Mouse (Mus musculus) lung, postnatal 10 days (tissue): ENCODE measurements around the gene Bcar3.

Experiments
- DNase-seq: peaks from one replicate; pipeline ENCODE4 v3.0.0; 2021

Bcar3 gene

GRCm38 (mm10) chr3:122486193-122486592 lies 192.3 kb downstream of the Bcar3 start:
- DNase-seq, result no peak

DNA sequence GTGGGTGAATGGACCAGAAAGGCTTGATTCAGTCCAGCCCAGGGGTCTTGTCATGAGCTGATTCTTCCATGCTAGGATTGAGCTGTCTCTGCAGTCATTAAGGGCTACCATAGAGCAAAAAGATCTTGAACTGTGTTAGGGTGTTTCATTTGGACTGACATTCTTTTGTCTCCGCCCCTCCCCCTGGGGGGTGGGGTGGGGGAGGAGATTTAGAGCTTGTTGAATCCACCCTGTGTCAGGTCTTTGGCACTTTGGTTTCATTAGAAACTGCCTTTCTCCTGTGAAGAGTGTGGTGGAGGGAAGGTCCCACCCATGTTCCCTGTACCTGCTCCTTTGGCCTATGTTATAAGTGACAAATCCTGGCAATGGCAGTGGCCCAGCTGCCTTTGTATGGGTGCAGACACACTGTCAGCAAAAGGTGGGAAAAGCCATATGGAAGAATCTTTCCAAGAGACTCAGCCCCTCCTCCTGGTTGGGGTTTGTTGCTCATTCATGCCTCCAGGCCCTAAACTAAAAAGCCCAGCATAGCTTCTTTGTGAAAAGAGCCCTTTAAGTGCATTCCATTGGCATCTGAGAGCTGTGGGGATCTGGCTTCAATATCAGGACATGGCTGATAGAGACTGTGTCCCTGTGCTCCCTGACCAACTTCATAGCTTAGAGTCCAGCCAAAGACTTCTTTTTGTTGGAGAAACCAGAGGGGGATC lies 194.3 kb downstream of the Bcar3 start:
- DNase-seq, result no peak

DNA sequence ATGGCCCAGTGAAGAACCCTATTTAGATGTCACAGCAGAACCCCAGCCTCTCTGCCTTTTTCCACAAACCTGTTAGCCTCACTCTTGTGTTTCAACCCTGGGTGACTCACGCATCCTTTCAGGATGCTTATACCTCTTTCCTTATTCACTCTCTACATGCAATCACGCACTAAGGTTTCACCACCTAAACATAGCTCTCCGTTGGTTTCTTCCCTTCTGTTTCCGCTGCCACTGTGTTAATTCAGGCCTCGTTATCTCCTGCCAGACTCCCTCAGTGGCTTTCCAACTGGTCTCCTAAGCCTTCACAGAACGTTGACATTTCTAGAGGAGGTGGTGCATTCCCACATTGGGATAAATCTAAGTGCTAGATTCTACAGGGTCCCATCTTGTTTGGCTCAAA lies 196.6 kb downstream of the Bcar3 start:
- no peak for DNase-seq

DNA sequence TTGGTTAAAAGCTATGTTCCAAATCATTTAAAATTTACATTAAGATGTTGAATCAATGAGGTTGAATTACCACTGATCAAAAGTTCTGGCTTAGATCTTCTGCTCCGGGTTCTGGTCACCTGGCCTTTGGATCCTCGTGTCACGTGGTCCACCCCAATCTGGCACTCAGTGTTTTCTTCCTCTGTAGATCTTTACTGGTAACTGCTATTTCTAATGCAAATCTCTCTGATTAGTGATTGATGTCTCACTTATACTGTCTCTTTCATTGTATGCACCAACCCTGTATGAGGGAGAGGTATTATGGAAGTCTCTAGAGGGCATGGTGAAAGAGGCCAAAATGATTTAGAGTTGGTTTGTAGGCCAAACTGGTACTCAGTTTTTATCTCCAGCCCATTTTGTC lies 198.1 kb downstream of the Bcar3 start:
- DNase-seq, result no peak

- no peak for DNase-seq
These were observed 199.1 kb downstream of the Bcar3 start for GRCm38 (mm10) chr3:122492872-122493615.

DNA sequence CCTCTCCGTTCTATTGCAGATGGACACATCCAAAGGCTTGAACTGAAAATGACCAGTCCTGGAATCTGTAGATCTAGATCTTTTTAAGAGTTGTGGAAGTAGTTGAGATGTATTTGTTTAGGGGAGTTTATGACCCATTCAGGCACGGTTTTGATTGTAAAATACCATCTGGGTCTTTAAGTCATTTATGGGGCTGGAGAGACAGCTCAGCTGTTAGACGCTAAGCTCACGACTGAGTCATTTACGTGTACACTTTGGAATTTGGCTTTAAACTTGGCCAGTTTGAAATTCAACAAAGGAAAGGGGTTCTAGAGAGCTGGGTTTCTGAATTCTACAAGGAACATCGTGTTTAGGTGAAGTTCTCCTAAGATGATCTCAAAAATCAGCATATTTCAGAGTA lies 200.8 kb downstream of the Bcar3 start:
- DNase-seq, result no peak

- DNase-seq, result no peak
These were observed 203.9 kb downstream of the Bcar3 start for GRCm38 (mm10) chr3:122497871-122498270.

GRCm38 (mm10) chr3:122498528-122498927 lies 204.6 kb downstream of the Bcar3 start:
- no peak for DNase-seq

GRCm38 (mm10) chr3:122499647-122500046 lies 205.7 kb downstream of the Bcar3 start:
- no peak for DNase-seq

- DNase-seq, result no peak
These were observed 207.0 kb downstream of the Bcar3 start for GRCm38 (mm10) chr3:122500929-122501328.

DNA sequence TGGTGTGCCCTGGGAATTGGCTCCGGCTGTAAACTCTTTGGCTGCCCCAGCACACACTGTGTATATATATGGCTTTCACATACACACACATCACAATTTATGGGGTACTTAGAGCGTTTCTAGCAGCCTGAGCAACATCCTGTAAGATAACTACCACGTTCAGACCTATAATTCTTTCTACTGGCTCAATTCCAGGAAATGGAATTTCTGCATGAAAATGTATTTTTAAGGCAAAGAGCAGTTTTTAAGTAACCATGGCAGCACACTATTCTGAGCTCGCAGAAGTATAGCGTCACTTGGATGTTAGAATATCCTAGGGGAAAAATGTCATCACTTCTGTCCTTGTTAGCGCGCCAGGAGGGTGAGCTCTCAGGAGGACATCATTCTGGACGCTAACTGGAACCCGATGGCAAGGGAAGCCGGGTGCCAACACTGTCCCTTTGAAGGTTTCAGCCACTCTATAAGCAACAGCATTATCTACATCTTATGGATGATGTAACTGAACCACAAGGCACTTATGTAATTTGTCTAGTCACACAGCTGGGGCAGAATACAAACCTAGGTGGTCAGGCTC lies 212.5 kb downstream of the Bcar3 start:
- no peak for DNase-seq

GRCm38 (mm10) chr3:122507826-122508225 lies 213.9 kb downstream of the Bcar3 start:
- DNase-seq, result no peak

- peak; percentile 87 for DNase-seq
These were observed 215.1 kb downstream of the Bcar3 start for GRCm38 (mm10) chr3:122509084-122509483.

DNA sequence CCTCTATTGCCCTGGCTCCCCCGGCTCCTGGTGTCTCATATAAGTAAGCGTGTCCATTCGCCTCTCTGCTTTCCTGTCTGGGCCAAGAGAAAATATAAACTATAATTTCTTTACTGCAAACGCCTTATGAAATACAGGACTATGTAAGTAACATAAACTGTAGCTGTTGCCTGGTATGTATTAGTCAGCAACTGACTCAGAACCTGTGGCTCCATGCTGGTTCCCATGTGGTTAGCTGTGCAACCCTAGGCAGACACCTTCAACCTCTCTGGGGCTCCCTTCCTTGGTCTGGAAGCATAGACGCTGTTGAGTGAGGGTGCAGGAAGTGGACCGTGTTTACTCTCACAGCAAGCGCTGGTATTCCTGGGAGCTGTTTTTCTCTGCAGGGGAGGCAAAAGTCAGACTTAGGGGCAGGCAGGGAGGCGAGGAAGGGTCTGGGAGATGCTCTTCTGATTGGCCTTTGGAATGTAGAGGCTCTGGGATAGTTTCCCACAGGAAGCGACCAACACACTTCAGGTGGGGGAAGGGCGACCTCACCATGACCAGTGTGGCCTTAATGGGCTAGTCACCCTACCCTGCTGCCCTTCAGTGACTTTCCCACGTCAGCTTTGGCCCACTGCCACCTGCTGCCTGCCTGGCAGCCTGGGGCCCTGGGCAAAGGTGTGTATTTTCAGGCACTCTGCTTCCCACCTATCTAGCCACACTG lies 215.8 kb downstream of the Bcar3 start:
- peak; percentile 64 for DNase-seq

GRCm38 (mm10) chr3:122510240-122510750 lies 216.4 kb downstream of the Bcar3 start:
- DNase-seq, result peak; percentile 46

DNA sequence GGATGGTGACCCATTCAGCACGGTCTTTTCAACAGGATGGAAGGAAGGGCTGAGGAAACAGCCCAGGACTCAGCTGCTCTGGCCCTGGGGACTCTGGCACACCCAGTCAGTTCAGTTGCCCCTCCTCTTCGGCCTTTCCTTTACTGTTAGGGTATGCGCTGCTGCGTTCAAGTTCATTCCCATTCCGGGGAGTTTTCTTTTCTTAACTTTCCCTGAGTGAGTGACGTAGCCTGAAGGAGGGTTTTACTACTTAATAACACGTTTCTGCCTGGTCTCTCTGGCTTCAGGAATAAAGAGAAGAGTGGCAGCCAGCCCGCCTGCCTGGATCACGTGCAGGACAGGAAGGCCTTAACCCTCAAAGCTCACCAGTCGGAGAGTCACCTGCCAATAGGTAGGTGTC lies 217.0 kb downstream of the Bcar3 start:
- DNase-seq, result peak; percentile 24

- no peak for DNase-seq
These were observed 218.0 kb downstream of the Bcar3 start for GRCm38 (mm10) chr3:122511721-122512619.

DNA sequence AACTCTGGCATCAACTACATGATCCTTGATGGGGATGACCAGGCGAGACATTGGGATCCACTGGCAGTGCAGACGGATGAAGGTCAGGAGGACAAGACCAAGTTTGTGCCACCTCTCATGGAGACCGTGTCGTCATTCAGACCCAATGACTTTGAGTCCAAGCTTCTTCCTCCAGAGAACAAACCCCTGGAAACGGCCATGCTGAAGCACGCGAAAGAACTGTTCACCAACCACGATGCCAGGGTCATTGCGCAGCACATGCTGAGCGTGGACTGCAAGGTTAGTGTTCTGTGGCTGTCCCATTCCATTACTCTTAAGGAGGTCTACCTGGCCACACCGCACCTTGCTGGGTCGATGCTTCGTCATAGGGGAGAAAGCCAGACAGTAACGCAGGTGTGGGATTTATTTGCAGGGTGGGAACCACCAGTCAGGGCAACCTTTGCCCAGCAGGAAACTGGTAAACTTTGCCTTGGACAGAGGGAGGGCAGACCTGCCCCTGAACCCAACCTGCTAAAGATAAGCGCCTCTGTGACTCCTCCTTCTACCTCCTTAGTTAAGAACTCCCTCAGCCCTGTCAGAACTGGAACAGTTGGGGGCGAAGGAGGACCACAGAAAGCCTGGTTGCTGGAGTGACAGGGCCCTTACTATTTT lies 218.9 kb downstream of the Bcar3 start:
- no peak for DNase-seq

- DNase-seq, result no peak
These were observed 221.8 kb downstream of the Bcar3 start for GRCm38 (mm10) chr3:122515568-122516326.

- no peak for DNase-seq
These were observed 222.4 kb downstream of the Bcar3 start for GRCm38 (mm10) chr3:122516327-122516695.

- no peak for DNase-seq
These were observed 223.8 kb downstream of the Bcar3 start for GRCm38 (mm10) chr3:122517726-122518125.
